Mouse (Mus musculus) megakaryocyte, embryonic 14.5 days (primary cell): ENCODE results near the gene Wipi1. TPM values are rescaled to one million over a fixed set of nuclear protein-coding genes. Genes with fewer than 3 reads are reported as not detected.

Source experiments
- H3K27me3 ChIP-seq: replicated peaks from 2 replicates; pipeline ENCODE3; 2012; ENCODE audit warnings: inconsistent platforms
- H3K36me3 ChIP-seq: replicated peaks from 2 replicates; pipeline ENCODE3; 2012; ENCODE audit warnings: low read length, inconsistent platforms, mixed read lengths
- H3K4me1 ChIP-seq: 2 replicates; pipeline ENCODE4 v1.6.1; 2012; ENCODE audit warnings: inconsistent platforms
- H3K4me3 ChIP-seq: replicated peaks from 2 replicates; pipeline ENCODE3; 2012; ENCODE audit warnings: moderate library complexity, mild to moderate bottlenecking, inconsistent platforms
- H3K9me3 ChIP-seq: 2 replicates; pipeline ENCODE4 v1.6.1; 2012; ENCODE audit warnings: inconsistent platforms
- FLI1 ChIP-seq: IDR thresholded peaks from 2 replicates; pipeline ENCODE4 v1.6.1; 2012; ENCODE audit warnings: low read length, inconsistent platforms, mixed read lengths
- GATA1 ChIP-seq: IDR thresholded peaks from 3 replicates; pipeline ENCODE4 v1.6.1; 2012; ENCODE audit warnings: mixed read lengths, low read length, inconsistent platforms, borderline replicate concordance
- polyA plus RNA-seq: library from polyadenylated mRNA; stranded (reverse); fragments of >175 nt; gene quantifications from 2 replicates; pipeline ENCODE4 v1.2.3, GENCODE M21; 2012; ENCODE audit warnings: low replicate concordance; ENCODE audit not compliant: insufficient read depth

Gene Wipi1
- polyA plus RNA-seq, 1 experiment: 44.1 TPM

GRCm38 (mm10) chr11:109525571-109525970, 86.2 kb downstream of the Wipi1 start:
- H3K4me3 ChIP-seq: no peak overlapping the region
- H3K36me3 ChIP-seq: peaks cover 49% of the 10 kb centered on the region
- TF ChIP-seq GATA1 (no peak), FLI1 (no peak)
- H3K4me1 ChIP-seq: peaks cover 30% of the 10 kb centered on the region
- no peaks in the 10 kb centered on the region for H3K9me3 ChIP-seq
- H3K27me3 ChIP-seq: peaks cover 5% of the 10 kb centered on the region

- Histone ChIP-seq H3K4me3 (no peak overlapping the region), H3K9me3 (no peaks in the 10 kb centered on the region), H3K27me3 (peaks cover 5% of the 10 kb centered on the region), H3K36me3 (peaks cover 51% of the 10 kb centered on the region), H3K4me1 (peaks cover 23% of the 10 kb centered on the region)
- no peak for TF ChIP-seq FLI1
- no peak for TF ChIP-seq GATA1
These were observed 86.9 kb downstream of the Wipi1 start for GRCm38 (mm10) chr11:109524869-109525268.

Other genes with a start within 250 kb of the Wipi1 start
- gene Gna13, start 249.1 kb downstream of the Wipi1 start, polyA plus RNA-seq: 42.6 and 60.8 TPM in 2 replicates
- not detected in 2 replicates for gene 9930022D16Rik, start 198.1 kb downstream of the Wipi1 start, polyA plus RNA-seq
- gene Amz2, start 186.0 kb downstream of the Wipi1 start, polyA plus RNA-seq: 2.9 and 3.9 TPM in 2 replicates
- 0.88 TPM in 1 of 2 replicates, not detected in the other for gene Arsg, start 138.6 kb downstream of the Wipi1 start, polyA plus RNA-seq
- gene Slc16a6, start 138.4 kb downstream of the Wipi1 start, polyA plus RNA-seq: 23.4 and 34.7 TPM in 2 replicates
- 69.4 and 141 TPM in 2 replicates for gene Prkar1a, start 37.4 kb upstream of the Wipi1 start, polyA plus RNA-seq
- gene Fam20a, start 110.3 kb upstream of the Wipi1 start, polyA plus RNA-seq: 0.54 and 7.0 TPM in 2 replicates
- gene 1700012B07Rik, start 216.1 kb upstream of the Wipi1 start, polyA plus RNA-seq: not detected in 2 replicates